Mouse (Mus musculus) embryonic facial prominence, embryonic 10.5 days (tissue): ENCODE measurements at regions not wholly inside any gene's neighbourhood (a gene's known extent, or its start where the extent isn't known, plus 50 kb on each side); places are given as distances from the start of the nearest gene placed in this dataset.

Source experiments
- DNase-seq: peaks from one replicate; pipeline ENCODE4 v3.0.0-alpha.2; 2017; ENCODE audit warnings: low spot score
- H3K27ac ChIP-seq: fragments of 300-500 bp; sonication (generic); replicated peaks from 2 replicates; pipeline ENCODE4 v1.5.1; 2016; ENCODE audit warnings: mild to moderate bottlenecking
- H3K27me3 ChIP-seq: fragments of 300-500 bp; sonication (generic); replicated peaks from 2 replicates; pipeline ENCODE4 v1.6.1; 2016; ENCODE audit warnings: low read depth, mild to moderate bottlenecking; ENCODE audit not compliant: poor library complexity, severe bottlenecking
- H3K36me3 ChIP-seq: fragments of 300-500 bp; sonication (generic); replicated peaks from 2 replicates; pipeline ENCODE4 v1.6.1; 2016; ENCODE audit warnings: mild to moderate bottlenecking, moderate library complexity
- H3K4me1 ChIP-seq: fragments of 300-500 bp; sonication (generic); 2 replicates; pipeline ENCODE4 v1.6.1; 2016
- H3K4me3 ChIP-seq: fragments of 300-500 bp; sonication (generic); 2 replicates; pipeline ENCODE4 v1.5.1; 2016; ENCODE audit warnings: mild to moderate bottlenecking, moderate library complexity
- H3K9me3 ChIP-seq: fragments of 300-500 bp; sonication (generic); 2 replicates; pipeline ENCODE4 v1.6.1; 2016; ENCODE audit warnings: mild to moderate bottlenecking
- WGBS: fragments of 180-500 bp; shearing (Covaris S2); methylation state at CpG from one replicate; pipeline ENCODE4 v1.1.7; 2016; 5-methylcytosine and 5-hydroxymethylcytosine counted together

- no peak for DNase-seq
- H3K4me1 ChIP-seq: peaks cover 24% of the 10 kb centered on the region
- peak overlapping the region; percentile 26; the same call in 1 of the 2 replicates for H3K27ac ChIP-seq
Observed at GRCm38 (mm10) chr16:95929700-95930435, 60.9 kb downstream of the Psmg1 start.

GRCm38 (mm10) chr16:95928290-95929260 is 62.2 kb downstream of the Psmg1 start:
- Histone ChIP-seq H3K27me3 (no peaks in the 10 kb centered on the region), H3K4me1 (peaks cover 27% of the 10 kb centered on the region), H3K36me3 (no peaks in the 10 kb centered on the region), H3K9me3 (no peaks in the 10 kb centered on the region), H3K27ac (peak overlapping the region; percentile 26; the same call in 1 of the 2 replicates), H3K4me3 (no peak overlapping the region)
- 62% methylated on average over 18 of the region's 18 CpGs for WGBS
- peak; percentile 41 for DNase-seq

More at GRCm38 (mm10) chr16:95929700-95930435, 60.9 kb downstream of the Psmg1 start:
- Histone ChIP-seq H3K4me3 (no peak overlapping the region), H3K36me3 (no peaks in the 10 kb centered on the region), H3K27me3 (no peaks in the 10 kb centered on the region), H3K9me3 (no peaks in the 10 kb centered on the region)
- WGBS: 80% methylated on average over 14 of the region's 14 CpGs

- Histone ChIP-seq H3K27me3 (no peaks in the 10 kb centered on the region), H3K4me1 (peaks cover 39% of the 10 kb centered on the region), H3K9me3 (no peaks in the 10 kb centered on the region), H3K27ac (no peak overlapping the region), H3K36me3 (no peaks in the 10 kb centered on the region), H3K4me3 (no peak overlapping the region)
- no peak for DNase-seq
- 75% methylated on average over 6 of the region's 6 CpGs for WGBS
Observed at GRCm38 (mm10) chr16:95926558-95926957, 64.2 kb downstream of the Psmg1 start.

GRCm38 (mm10) chr16:95924716-95925115 is 66.0 kb downstream of the Psmg1 start:
- Histone ChIP-seq H3K9me3 (no peaks in the 10 kb centered on the region), H3K4me3 (no peak overlapping the region), H3K27me3 (no peaks in the 10 kb centered on the region), H3K36me3 (no peaks in the 10 kb centered on the region), H3K27ac (no peak overlapping the region; the same call in 1 of the 2 replicates), H3K4me1 (peaks cover 34% of the 10 kb centered on the region)
- no peak for DNase-seq
- 75% methylated on average over 8 of the region's 8 CpGs for WGBS

GRCm38 (mm10) chr16:95923991-95924390 is 66.8 kb downstream of the Psmg1 start:
- Histone ChIP-seq H3K27ac (no peak overlapping the region), H3K36me3 (no peaks in the 10 kb centered on the region), H3K27me3 (no peaks in the 10 kb centered on the region), H3K4me3 (no peak overlapping the region), H3K9me3 (no peaks in the 10 kb centered on the region), H3K4me1 (peaks cover 27% of the 10 kb centered on the region)
- no peak for DNase-seq
- 87% methylated on average over 7 of the region's 7 CpGs for WGBS

GRCm38 (mm10) chr16:95922369-95922934 is 68.3 kb downstream of the Psmg1 start:
- whole genome bisulfite sequencing: 53% methylated on average over 9 of the region's 9 CpGs
- DNase-seq: peak; percentile 60
- no peaks in the 10 kb centered on the region for H3K27me3 ChIP-seq
- H3K27ac ChIP-seq: peak overlapping the region; percentile 59
- H3K36me3 ChIP-seq: no peaks in the 10 kb centered on the region
- no peaks in the 10 kb centered on the region for H3K9me3 ChIP-seq
- peaks cover 24% of the 10 kb centered on the region for H3K4me1 ChIP-seq
- no peak overlapping the region for H3K4me3 ChIP-seq

GRCm38 (mm10) chr16:95921169-95921568 is 69.6 kb downstream of the Psmg1 start:
- no peak for DNase-seq
- H3K27me3 ChIP-seq: no peaks in the 10 kb centered on the region
- WGBS: 85% methylated on average over 4 of the region's 4 CpGs
- no peaks in the 10 kb centered on the region for H3K36me3 ChIP-seq
- H3K9me3 ChIP-seq: no peaks in the 10 kb centered on the region
- H3K27ac ChIP-seq: no peak overlapping the region
- no peak overlapping the region for H3K4me3 ChIP-seq
- peaks cover 30% of the 10 kb centered on the region for H3K4me1 ChIP-seq

GRCm38 (mm10) chr16:95918651-95919425 is 71.9 kb downstream of the Psmg1 start:
- Histone ChIP-seq H3K27me3 (no peaks in the 10 kb centered on the region), H3K4me1 (peaks cover 29% of the 10 kb centered on the region), H3K36me3 (no peaks in the 10 kb centered on the region), H3K4me3 (no peak overlapping the region), H3K9me3 (no peaks in the 10 kb centered on the region), H3K27ac (no peak overlapping the region)
- DNase-seq: no peak
- 92% methylated on average over 16 of the region's 16 CpGs for WGBS

- DNase-seq: no peak
Observed at GRCm38 (mm10) chr16:95917635-95918407, 72.9 kb downstream of the Psmg1 start.

GRCm38 (mm10) chr16:95913879-95914278 is 76.9 kb downstream of the Psmg1 start:
- peaks cover 17% of the 10 kb centered on the region for H3K4me1 ChIP-seq
- no peaks in the 10 kb centered on the region for H3K27me3 ChIP-seq
- 82% methylated on average over 5 of the region's 5 CpGs for WGBS
- H3K9me3 ChIP-seq: no peaks in the 10 kb centered on the region
- H3K4me3 ChIP-seq: no peak overlapping the region
- no peak overlapping the region for H3K27ac ChIP-seq
- DNase-seq: no peak
- H3K36me3 ChIP-seq: no peaks in the 10 kb centered on the region

More at GRCm38 (mm10) chr16:95917635-95918407, 72.9 kb downstream of the Psmg1 start:
- 77% methylated on average over 14 of the region's 14 CpGs for WGBS
- H3K27ac ChIP-seq: no peak overlapping the region
- no peaks in the 10 kb centered on the region for H3K27me3 ChIP-seq
- H3K9me3 ChIP-seq: no peaks in the 10 kb centered on the region
- no peaks in the 10 kb centered on the region for H3K36me3 ChIP-seq
- H3K4me3 ChIP-seq: no peak overlapping the region
- H3K4me1 ChIP-seq: peaks cover 25% of the 10 kb centered on the region

GRCm38 (mm10) chr16:95904531-95905165 is 86.1 kb downstream of the Psmg1 start:
- DNase-seq: no peak
- Histone ChIP-seq H3K4me3 (no peak overlapping the region), H3K36me3 (no peaks in the 10 kb centered on the region), H3K9me3 (no peaks in the 10 kb centered on the region), H3K27me3 (no peaks in the 10 kb centered on the region), H3K27ac (no peak overlapping the region), H3K4me1 (no peaks in the 10 kb centered on the region; the same call in 1 of the 2 replicates)
- WGBS: 80% methylated on average over 6 of the region's 6 CpGs
